Mouse (Mus musculus): ENCODE measurements around the gene Spock1.

Gene Spock1

DNA sequence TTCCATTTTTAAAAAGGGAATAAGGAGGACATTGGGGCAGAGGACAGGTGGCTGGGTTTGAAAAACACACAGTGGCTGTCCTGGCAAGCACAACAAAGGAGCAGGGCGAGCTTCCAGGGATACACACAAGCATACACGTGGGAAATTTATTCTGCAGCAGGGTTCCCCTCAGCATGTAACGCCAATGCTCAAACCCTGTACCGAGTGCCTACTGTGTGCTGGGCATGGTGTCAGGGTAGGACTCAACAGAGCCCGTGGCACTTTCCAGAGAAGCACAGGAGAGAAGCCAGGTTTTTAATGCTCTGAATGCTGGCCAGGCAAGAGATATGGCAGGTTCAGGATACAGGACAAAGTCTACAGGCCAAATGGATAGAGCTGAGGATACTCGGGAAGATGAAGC lies 101.8 kb downstream of the Spock1 start:
- no peak for DNase-seq (ENCODE audit: low read depth, low spot score)

DNA sequence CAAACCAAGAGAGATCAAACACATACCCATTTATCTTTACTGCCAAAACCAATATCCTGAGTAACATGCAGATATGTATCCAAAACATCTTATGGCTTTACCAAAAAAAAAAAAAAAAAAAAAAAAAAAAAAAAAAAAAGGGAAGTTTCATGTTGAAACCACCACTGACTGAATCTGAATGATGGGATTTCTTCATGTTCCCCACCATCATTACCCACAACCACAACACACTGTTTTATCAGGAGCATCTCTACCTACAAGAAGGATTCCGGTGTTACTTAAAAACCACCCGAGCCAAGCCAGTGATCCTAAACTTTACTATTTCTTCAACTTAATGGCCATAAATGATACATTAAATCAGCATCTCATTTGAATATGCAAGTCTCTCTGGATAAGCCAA lies 109.5 kb downstream of the Spock1 start:
- no peak for DNase-seq (ENCODE audit: low read depth, low spot score)

GRCm38 (mm10) chr13:57796951-57797692 lies 111.0 kb downstream of the Spock1 start:
- DNase-seq (ENCODE audit: low read depth, low spot score): no peak

DNA sequence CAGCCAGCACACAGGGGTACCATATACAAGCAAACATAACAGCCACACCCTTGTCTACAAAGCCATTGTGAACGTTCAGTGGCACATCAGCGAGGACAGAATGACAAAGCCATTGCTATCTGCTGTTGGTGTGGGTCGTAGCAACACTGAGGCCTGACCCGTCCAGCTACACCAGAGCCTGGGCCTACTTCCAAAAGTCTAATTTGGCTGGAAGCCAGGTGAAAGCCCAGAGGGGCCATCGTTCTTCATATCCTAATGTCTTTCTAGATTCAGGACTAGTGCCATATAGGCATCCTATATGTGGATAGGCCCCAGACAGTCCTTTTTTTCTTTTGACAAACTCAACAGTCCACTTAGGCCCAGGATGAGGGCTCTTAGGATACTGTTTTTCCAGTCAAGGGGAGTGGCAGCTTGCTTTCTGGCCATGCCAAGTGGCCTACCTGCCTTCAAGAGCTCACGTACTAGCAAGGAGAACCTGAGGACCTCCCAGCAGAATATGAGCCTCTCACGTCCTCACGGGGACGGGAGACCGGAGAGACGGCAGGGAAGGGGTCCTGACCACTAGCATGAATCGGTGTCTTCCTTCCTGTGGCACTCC lies 114.4 kb downstream of the Spock1 start:
- DNase-seq (ENCODE audit: low read depth, low spot score): no peak

DNA sequence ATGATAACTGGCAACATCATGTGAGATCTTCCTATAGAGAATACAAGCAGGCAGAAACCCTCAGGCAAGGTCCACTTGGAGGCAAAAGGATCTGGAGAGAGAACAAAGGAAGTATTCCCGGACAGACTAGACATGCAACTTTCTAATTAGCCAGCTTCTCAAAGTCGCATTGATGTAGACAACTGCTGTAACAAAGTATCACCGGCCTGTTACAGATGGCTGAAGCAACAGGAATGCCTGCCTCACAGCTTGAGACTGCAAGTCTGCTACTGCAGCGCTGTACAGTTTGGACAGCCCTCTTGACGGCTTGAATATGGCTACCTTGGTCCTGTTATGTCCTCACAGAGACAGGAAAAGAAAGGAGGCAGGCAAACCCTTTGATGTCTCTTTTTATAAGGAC lies 118.3 kb downstream of the Spock1 start:
- peak; percentile 28 for DNase-seq (ENCODE audit: low read depth, low spot score)

GRCm38 (mm10) chr13:57788299-57788698 lies 119.8 kb downstream of the Spock1 start:
- DNase-seq (ENCODE audit: low read depth, low spot score): peak; percentile 23

DNA sequence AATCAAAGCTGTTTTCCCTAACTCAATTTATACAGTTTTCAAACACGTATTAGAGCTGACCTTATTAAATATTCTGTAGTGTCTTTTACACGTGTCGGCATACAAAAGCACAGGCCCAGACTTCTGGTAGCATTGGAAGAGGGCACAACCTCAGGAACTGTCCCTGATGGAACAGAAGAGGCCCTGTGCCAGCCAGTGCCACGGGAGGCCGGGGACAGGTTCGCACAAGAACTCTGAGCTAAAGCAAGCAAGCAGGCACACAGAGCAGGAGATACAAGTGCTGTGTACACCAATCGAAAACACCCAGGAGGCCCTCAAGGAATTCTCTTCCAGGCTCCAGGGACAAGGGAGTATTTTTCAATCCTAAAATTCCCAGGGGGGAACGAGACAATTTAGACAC lies 121.9 kb downstream of the Spock1 start:
- no peak for DNase-seq (ENCODE audit: low read depth, low spot score)

GRCm38 (mm10) chr13:57782975-57783374 lies 125.2 kb downstream of the Spock1 start:
- DNase-seq (ENCODE audit: low read depth, low spot score): no peak

GRCm38 (mm10) chr13:57782107-57782561 lies 126.0 kb downstream of the Spock1 start:
- no peak for DNase-seq (ENCODE audit: low read depth, low spot score)

DNA sequence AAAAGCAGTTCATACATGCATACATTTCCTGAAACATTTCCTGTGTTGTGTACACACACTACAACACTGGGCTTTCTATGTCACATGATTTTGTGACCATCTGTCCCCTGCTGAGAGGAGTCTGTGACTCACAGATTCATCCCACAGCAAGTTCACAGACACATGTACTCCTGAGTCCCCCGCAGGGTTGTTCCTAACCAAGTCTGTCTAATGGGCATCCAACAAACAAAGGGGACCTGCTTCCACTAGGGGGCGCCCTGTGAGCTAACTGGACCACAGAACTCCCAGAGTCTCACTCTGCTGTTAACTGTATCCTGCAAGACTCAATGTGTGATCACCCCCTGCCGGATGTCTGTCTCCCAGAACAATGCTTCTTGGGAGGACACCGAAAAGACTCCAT lies 129.0 kb downstream of the Spock1 start:
- DNase-seq (ENCODE audit: low read depth, low spot score): peak; percentile 79

DNA sequence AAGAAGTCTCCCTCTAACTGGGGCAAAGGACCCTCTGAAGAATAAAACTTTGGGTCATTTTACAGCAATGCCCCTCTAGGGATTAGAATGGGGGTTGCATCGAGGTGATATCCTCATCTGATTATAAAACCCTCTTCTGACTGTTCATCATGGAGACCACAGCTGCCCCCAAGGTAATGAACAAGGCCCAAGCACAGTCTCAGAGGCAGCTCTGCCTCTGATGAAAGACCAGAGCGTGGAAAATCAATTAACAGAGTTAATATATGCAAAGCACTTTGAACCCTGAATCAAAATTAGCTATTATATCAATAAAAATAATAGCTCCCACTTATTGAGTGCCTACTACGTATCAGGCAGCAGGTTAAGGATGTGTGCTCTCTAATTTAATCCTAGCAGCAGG lies 129.6 kb downstream of the Spock1 start:
- no peak for DNase-seq (ENCODE audit: low read depth, low spot score)

GRCm38 (mm10) chr13:57771998-57772397 lies 136.1 kb downstream of the Spock1 start:
- no peak for DNase-seq (ENCODE audit: low read depth, low spot score)

DNA sequence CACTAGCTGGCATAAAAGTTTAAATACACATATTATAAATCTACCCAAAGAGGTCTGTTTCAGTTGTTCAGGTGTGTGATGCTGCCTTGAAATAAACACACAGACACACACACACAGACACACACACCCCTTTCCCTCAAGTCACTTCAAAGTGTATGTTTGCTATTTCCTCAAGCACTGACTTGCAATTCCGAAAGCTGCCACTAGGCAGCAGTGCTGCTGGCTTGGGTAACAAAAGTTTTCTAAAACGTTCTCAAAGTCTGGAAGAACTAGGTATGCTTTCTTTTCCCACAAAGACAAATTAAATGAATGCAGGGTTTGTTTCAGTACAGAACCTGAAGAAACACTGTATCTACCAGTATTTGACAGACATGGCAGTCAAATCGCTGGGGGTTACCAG lies 141.4 kb downstream of the Spock1 start:
- DNase-seq (ENCODE audit: low read depth, low spot score): peak; percentile 66

- DNase-seq (ENCODE audit: low read depth, low spot score): no peak
These were observed 147.0 kb downstream of the Spock1 start for GRCm38 (mm10) chr13:57761122-57761521.

DNA sequence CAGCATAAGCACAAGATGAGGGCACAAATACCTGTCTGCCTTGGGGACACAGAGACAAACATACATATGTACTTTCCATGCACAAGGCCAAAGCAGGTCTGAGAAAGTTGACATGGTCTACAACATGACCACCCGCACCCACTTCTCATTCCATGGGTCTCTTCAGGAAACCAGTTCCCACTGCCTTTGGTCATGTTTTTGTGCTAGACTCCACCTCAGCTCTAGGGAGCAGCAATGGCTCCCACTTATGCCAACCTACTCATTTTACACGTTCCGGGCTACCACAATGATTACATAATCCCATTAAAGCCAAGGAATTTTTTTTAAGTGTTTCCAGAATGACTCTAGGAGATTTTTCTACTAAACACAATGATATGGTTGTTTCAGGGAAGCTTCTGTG lies 147.5 kb downstream of the Spock1 start:
- DNase-seq (ENCODE audit: low read depth, low spot score): no peak

GRCm38 (mm10) chr13:57756316-57756715 lies 151.8 kb downstream of the Spock1 start:
- DNase-seq (ENCODE audit: low read depth, low spot score): no peak

- no peak for DNase-seq (ENCODE audit: low read depth, low spot score)
These were observed 157.3 kb downstream of the Spock1 start for GRCm38 (mm10) chr13:57750831-57751230.

- no peak for DNase-seq (ENCODE audit: low read depth, low spot score)
These were observed 163.5 kb downstream of the Spock1 start for GRCm38 (mm10) chr13:57744667-57745066.

GRCm38 (mm10) chr13:57741186-57741585 lies 166.9 kb downstream of the Spock1 start:
- no peak for DNase-seq (ENCODE audit: low read depth, low spot score)

- no peak for DNase-seq (ENCODE audit: low read depth, low spot score)
These were observed 167.7 kb downstream of the Spock1 start for GRCm38 (mm10) chr13:57740473-57740872.

GRCm38 (mm10) chr13:57736060-57736459 lies 172.1 kb downstream of the Spock1 start:
- no peak for DNase-seq (ENCODE audit: low read depth, low spot score)

- DNase-seq (ENCODE audit: low read depth, low spot score): no peak
These were observed 173.6 kb downstream of the Spock1 start for GRCm38 (mm10) chr13:57734549-57734948.

DNA sequence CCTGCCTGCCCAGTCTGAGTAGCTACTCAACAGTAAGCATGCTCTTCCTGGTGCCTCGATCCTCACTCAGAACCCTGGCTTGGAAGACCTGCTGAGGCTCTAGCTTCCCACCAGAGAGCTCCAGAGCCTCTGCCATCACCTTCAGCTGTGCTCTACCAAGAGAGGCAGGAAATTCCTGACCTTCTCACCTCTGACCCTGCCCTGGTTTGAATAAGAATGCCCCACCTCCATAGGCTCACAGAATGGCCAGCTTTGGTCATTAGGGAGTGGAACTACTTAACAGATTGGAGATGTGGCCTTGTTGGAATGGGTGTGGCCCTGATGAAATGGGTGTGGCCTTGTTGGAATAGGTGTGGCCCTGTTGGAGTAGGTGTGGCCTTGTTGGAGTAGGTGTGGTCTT lies 174.6 kb downstream of the Spock1 start:
- peak; percentile 80 for DNase-seq (ENCODE audit: low read depth, low spot score)

Measured in ZHBTc4 (cell line).